Mouse (Mus musculus) 3T3-L1 (cell line): ENCODE measurements at regions not wholly inside any gene's neighbourhood (a gene's known extent, or its start where the extent isn't known, plus 50 kb on each side); places are given as distances from the start of the nearest gene placed in this dataset.
A peak's percentile ranks its signal among the peaks of the same experiment; 100 is the strongest.
"Not testable (repeated sequence)": the region's sequence is repeated elsewhere in the genome, so short reads cannot be mapped to it uniquely, and the experiment has no call there.

Experiments
- DNase-seq: peaks from one replicate; pipeline ENCODE4 v3.0.0-alpha.2; 2015; ENCODE audit warnings: low read depth, low spot score

GRCm38 (mm10) chr11:12913401-12913800, 448.6 kb upstream of the Cobl start:
- not testable (repeated sequence) for DNase-seq

GRCm38 (mm10) chr11:12873712-12874111, 409.0 kb upstream of the Cobl start:
- DNase-seq: no peak

GRCm38 (mm10) chr11:12872802-12873201, 408.0 kb upstream of the Cobl start:
- DNase-seq: no peak

GRCm38 (mm10) chr11:12872399-12872798, 407.6 kb upstream of the Cobl start:
- no peak for DNase-seq

- DNase-seq: no peak
Measured at GRCm38 (mm10) chr11:12867541-12867940, 402.8 kb upstream of the Cobl start.

- no peak for DNase-seq
Measured at GRCm38 (mm10) chr11:12865034-12865620, 400.4 kb upstream of the Cobl start.

GRCm38 (mm10) chr11:12859344-12859930, 394.7 kb upstream of the Cobl start:
- DNase-seq: no peak

- no peak for DNase-seq
Measured at GRCm38 (mm10) chr11:12858274-12858884, 393.6 kb upstream of the Cobl start.

GRCm38 (mm10) chr11:12857358-12858199, 392.8 kb upstream of the Cobl start:
- DNase-seq: no peak

- DNase-seq: no peak
Measured at GRCm38 (mm10) chr11:12847793-12848192, 383.0 kb upstream of the Cobl start.

GRCm38 (mm10) chr11:12843631-12844423, 379.1 kb upstream of the Cobl start:
- DNase-seq: no peak

GRCm38 (mm10) chr11:12841393-12841792, 376.6 kb upstream of the Cobl start:
- no peak for DNase-seq

- DNase-seq: no peak
Measured at GRCm38 (mm10) chr11:12837920-12838319, 373.2 kb upstream of the Cobl start.

- no peak for DNase-seq
Measured at GRCm38 (mm10) chr11:12837387-12837786, 372.6 kb upstream of the Cobl start.

- no peak for DNase-seq
Measured at GRCm38 (mm10) chr11:12836387-12836786, 371.6 kb upstream of the Cobl start.

- no peak for DNase-seq
Measured at GRCm38 (mm10) chr11:12812021-12812420, 347.3 kb upstream of the Cobl start.

GRCm38 (mm10) chr11:12810949-12811881, 346.5 kb upstream of the Cobl start:
- peak; percentile 52 for DNase-seq
